Mouse (Mus musculus): ENCODE data around the gene Tek. TPM values are rescaled to one million over a fixed set of nuclear protein-coding genes. Genes with fewer than 3 reads are reported as not detected.

Gene Tek
- polyA plus RNA-seq, 1 experiment: not detected

DNA sequence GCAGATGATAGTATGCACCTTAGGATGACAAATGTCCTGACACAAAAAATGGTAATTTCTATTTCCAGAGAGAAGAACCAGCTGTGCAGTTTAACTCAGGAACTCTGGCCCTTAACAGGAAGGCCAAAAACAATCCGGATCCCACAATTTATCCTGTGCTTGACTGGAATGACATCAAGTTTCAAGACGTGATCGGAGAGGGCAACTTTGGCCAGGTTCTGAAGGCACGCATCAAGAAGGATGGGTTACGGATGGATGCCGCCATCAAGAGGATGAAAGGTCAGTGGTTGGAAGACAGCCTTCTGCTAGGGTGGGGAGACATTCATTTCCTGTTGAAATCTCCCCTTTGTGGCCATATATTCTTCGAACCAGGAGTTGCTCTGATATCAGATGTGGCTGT is 114.2 kb downstream of the Tek start:
- Histone ChIP-seq H3K27me3 (ENCODE audit: control insufficient read depth) (no peaks in the 10 kb centered on the region), H3K4me1 (ENCODE audit: control insufficient read depth) (no peaks in the 10 kb centered on the region), H3K36me3 (ENCODE audit: control insufficient read depth) (no peaks in the 10 kb centered on the region), H3K4me3 (replicated peaks) (no peak overlapping the region), H3K9me3 (ENCODE audit: control insufficient read depth, low read length) (no peaks in the 10 kb centered on the region)
- TF ChIP-seq GATA1 (IDR thresholded peaks at IDR 0.05; ENCODE audit: low read length) (no peak), TAL1 (IDR thresholded peaks at IDR 0.05; ENCODE audit: low read length) (no peak)

DNA sequence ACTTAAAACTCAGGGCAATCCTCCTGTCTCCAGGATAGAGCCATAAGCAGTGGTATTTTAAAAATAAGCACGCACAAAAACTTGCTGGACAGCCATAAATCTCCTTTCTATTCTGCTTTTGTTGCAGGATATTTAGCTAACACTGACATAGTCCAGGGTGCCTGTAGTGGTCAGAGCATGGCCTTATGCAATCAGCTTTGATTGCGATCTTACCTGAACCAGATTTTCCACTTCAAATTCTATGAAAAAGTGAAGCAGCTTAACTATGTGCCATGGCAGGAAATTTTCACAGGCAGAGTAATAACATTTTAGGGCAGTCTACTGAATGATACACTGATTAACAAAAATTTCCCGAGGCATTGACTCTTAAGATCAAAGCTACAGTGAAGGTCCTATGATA is 115.2 kb downstream of the Tek start:
- H3K4me1 ChIP-seq (ENCODE audit: control insufficient read depth): no peaks in the 10 kb centered on the region

DNA sequence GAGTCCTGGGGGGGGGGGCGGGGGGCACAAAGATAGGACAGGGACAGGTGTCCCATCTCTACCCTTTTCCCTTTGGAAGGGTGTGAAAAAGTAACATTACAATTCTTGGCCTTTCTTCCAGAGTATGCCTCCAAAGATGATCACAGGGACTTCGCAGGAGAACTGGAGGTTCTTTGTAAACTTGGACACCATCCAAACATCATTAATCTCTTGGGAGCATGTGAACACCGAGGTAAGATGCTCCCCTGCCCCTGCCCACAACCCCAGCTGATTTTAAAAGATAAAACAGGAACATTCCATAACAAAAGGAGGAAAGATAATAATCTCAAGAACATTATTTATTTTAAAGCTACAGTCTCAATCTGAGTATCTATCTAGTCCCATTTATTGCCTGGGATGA is 116.1 kb downstream of the Tek start:
- TF ChIP-seq GATA1 (IDR thresholded peaks at IDR 0.05; ENCODE audit: low read length) (no peak), TAL1 (IDR thresholded peaks at IDR 0.05; ENCODE audit: low read length) (no peak)
- H3K4me3 ChIP-seq (replicated peaks): no peak overlapping the region
- H3K4me1 ChIP-seq (ENCODE audit: control insufficient read depth): no peaks in the 10 kb centered on the region
- H3K27me3 ChIP-seq (ENCODE audit: control insufficient read depth): no peaks in the 10 kb centered on the region
- no peaks in the 10 kb centered on the region for H3K36me3 ChIP-seq (ENCODE audit: control insufficient read depth)
- H3K9me3 ChIP-seq (ENCODE audit: control insufficient read depth, low read length): no peaks in the 10 kb centered on the region

More for the DNA sequence above, 115.2 kb downstream of the Tek start:
- no peak overlapping the region for H3K4me3 ChIP-seq (replicated peaks)
- TF ChIP-seq GATA1 (IDR thresholded peaks at IDR 0.05; ENCODE audit: low read length): no peak
- TF ChIP-seq TAL1 (IDR thresholded peaks at IDR 0.05; ENCODE audit: low read length): no peak
- H3K9me3 ChIP-seq (ENCODE audit: control insufficient read depth, low read length): no peaks in the 10 kb centered on the region
- no peaks in the 10 kb centered on the region for H3K27me3 ChIP-seq (ENCODE audit: control insufficient read depth)
- H3K36me3 ChIP-seq (ENCODE audit: control insufficient read depth): no peaks in the 10 kb centered on the region

DNA sequence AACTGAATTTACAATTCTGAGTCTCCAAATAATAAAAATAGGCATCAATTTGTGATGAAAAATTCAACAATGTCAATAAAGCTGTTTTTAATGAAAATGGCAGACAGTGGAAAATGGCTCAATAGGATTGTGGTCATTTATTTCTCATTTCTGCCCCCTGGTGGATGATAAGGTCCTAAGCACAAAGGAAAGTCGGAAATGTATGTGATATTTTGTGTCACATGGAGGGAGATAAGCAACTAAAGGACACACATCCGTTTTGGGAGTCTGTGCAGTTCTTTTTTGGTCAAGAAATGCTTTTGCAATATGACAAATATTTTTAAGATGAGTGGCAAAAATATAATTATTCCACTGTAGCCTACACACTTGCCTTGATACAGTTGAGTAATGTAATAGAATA is 161.7 kb downstream of the Tek start:
- Histone ChIP-seq H3K9me3 (ENCODE audit: control insufficient read depth, low read length) (no peaks in the 10 kb centered on the region), H3K36me3 (ENCODE audit: control insufficient read depth) (no peaks in the 10 kb centered on the region)
- TF ChIP-seq TAL1 (IDR thresholded peaks at IDR 0.05; ENCODE audit: low read length): no peak
- TF ChIP-seq GATA1 (IDR thresholded peaks at IDR 0.05; ENCODE audit: low read length): no peak

DNA sequence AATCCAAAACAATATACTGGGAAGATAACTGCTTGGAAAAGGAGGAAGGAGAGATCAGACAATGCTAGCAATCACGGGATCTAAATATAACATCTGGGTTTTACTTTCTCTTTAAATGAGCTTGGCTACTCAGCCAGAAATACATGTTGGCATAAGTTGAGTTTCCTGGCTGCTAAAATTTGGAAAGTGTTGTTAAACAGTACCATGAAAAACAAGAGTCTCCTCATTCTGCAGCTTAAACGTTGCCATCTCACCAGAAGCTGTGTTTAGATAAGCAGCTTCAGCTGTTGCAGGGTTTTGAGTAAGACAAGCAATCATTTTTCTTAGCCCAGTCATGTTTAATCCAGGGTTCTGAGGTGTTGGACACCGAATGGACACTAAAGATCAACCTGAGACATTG is 162.7 kb downstream of the Tek start:
- no peaks in the 10 kb centered on the region for H3K36me3 ChIP-seq (ENCODE audit: control insufficient read depth)
- no peaks in the 10 kb centered on the region for H3K27me3 ChIP-seq (ENCODE audit: control insufficient read depth)
- H3K4me1 ChIP-seq (ENCODE audit: control insufficient read depth): no peaks in the 10 kb centered on the region
- no peak for TF ChIP-seq TAL1 (IDR thresholded peaks at IDR 0.05; ENCODE audit: low read length)
- TF ChIP-seq GATA1 (IDR thresholded peaks at IDR 0.05; ENCODE audit: low read length): no peak
- H3K4me3 ChIP-seq (replicated peaks): no peak overlapping the region
- no peaks in the 10 kb centered on the region for H3K9me3 ChIP-seq (ENCODE audit: control insufficient read depth, low read length)

More for the DNA sequence above, 161.7 kb downstream of the Tek start:
- Histone ChIP-seq H3K27me3 (ENCODE audit: control insufficient read depth) (no peaks in the 10 kb centered on the region), H3K4me3 (replicated peaks) (no peak overlapping the region), H3K4me1 (ENCODE audit: control insufficient read depth) (no peaks in the 10 kb centered on the region)

Other genes starting within 250 kb of the Tek start
- not detected in 2 replicates for gene Gm10306, start 182.7 kb upstream of the Tek start, polyA plus RNA-seq (2012)
- gene Caap1, start 182.5 kb upstream of the Tek start, polyA plus RNA-seq (2012): 0.28 and 0.37 TPM in 2 replicates
- 1.6 TPM in 2 replicates for gene Plaa, start 136.0 kb upstream of the Tek start, polyA plus RNA-seq (2012)
- gene Ift74, start 124.8 kb upstream of the Tek start, polyA plus RNA-seq (2012): not detected in 2 replicates
- not detected in 2 replicates for gene Lrrc19, start 89.1 kb upstream of the Tek start, polyA plus RNA-seq (2012)
- not detected in 2 replicates for gene Eqtn, start 189.6 kb downstream of the Tek start, polyA plus RNA-seq (2012)
- gene Mysm1, start 239.8 kb downstream of the Tek start, polyA plus RNA-seq (2012): 0.12 TPM in 2 replicates